Mouse (Mus musculus) neural tube, embryonic 15.5 days (tissue): ENCODE results near the gene Tbx1. TPM values are rescaled to one million over a fixed set of nuclear protein-coding genes. Genes with fewer than 3 reads are reported as not detected.

Source experiments
- ATAC-seq: fragments of 200-750 bp; cut with Nextera tagmentation; 2 replicates; pipeline ENCODE4 v1.8.0; 2017; ENCODE audit warnings: mild to moderate bottlenecking, moderate TSS enrichment, moderate library complexity; ENCODE audit not compliant: low FRiP score
- H3K27ac ChIP-seq: fragments of 300-500 bp; sonication (generic); replicated peaks from 2 replicates; pipeline ENCODE4 v1.5.1; 2015; ENCODE audit warnings: mild to moderate bottlenecking, inconsistent platforms
- H3K27me3 ChIP-seq: fragments of 300-500 bp; sonication (generic); replicated peaks from 2 replicates; pipeline ENCODE4 v1.6.1; 2015; ENCODE audit warnings: inconsistent platforms
- H3K36me3 ChIP-seq: fragments of 300-500 bp; sonication (generic); 2 replicates; pipeline ENCODE4 v1.6.1; 2015; ENCODE audit warnings: inconsistent platforms
- H3K4me1 ChIP-seq: fragments of 300-500 bp; sonication (generic); 2 replicates; pipeline ENCODE4 v1.6.1; 2015; ENCODE audit warnings: inconsistent platforms
- H3K4me2 ChIP-seq: fragments of 300-500 bp; sonication (generic); 2 replicates; pipeline ENCODE4 v1.6.1; 2015; ENCODE audit warnings: inconsistent platforms, mild to moderate bottlenecking, moderate library complexity
- H3K4me3 ChIP-seq: fragments of 300-500 bp; sonication (generic); replicated peaks from 2 replicates; pipeline ENCODE4 v1.5.1; 2015; ENCODE audit warnings: mild to moderate bottlenecking, inconsistent platforms
- H3K9ac ChIP-seq: fragments of 300-500 bp; sonication (generic); replicated peaks from 2 replicates; pipeline ENCODE4 v1.6.1; 2015; ENCODE audit warnings: mild to moderate bottlenecking, inconsistent platforms
- H3K9me3 ChIP-seq: fragments of 300-500 bp; sonication (generic); replicated peaks from 2 replicates; pipeline ENCODE4 v1.6.1; 2016; ENCODE audit warnings: inconsistent platforms
- WGBS: fragments of 180-500 bp; shearing (Covaris S2); methylation state at CpG from one replicate; pipeline ENCODE4 v1.1.7; 2015; ENCODE audit warnings: mixed read lengths; 5-methylcytosine and 5-hydroxymethylcytosine counted together
- polyA plus RNA-seq: library from polyadenylated mRNA; unstranded; fragments of >200 nt; fragmentation: Nextera tagmentation; extraction: Ambion mirVana; gene quantifications from 2 replicates; pipeline ENCODE4 v1.2.1, GENCODE M21; 2015

Gene Tbx1
- polyA plus RNA-seq, 1 experiment from 2014 or later = 1.2 TPM

DNA sequence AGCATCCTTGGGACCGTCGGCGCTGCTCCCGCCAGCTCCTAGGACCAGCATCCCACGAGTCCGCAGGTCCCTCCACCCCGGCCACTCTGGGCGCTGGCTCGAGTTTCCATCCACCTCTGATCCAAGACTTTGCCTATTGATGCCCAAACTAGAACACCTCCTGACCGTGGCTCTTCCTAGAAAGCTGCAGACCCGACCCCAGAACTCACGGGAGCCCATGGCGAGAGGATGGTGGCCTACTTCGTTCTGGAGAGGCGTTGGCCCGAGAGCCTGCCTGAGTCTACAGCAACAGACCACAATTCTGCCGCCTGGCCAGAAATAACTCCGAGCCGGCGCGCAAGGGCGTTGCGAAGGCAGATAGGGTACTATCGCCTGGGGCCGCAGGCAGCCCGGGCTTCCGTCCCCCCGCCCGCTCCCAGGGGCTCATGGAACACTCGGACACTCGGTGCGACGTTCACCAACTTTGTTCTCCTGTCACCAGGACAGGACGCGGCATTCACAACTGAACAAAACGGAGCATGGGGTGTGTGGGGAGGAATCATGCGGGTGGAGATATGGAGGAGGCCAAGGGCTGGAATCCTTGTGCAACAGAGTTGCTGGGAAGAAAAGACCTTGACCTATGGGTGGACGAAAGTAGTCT is 31.0 kb upstream of the Tbx1 start:
- 0 out of 2 replicates have a peak overlapping the region, but pooled peaks have one; percentile 33 for H3K9ac ChIP-seq
- ATAC-seq = no peak
- H3K9me3 ChIP-seq = no peaks in the 10 kb centered on the region
- H3K27ac ChIP-seq = no peak overlapping the region
- peaks cover 39% of the 10 kb centered on the region for H3K36me3 ChIP-seq
- peak overlapping the region; percentile 78 for H3K4me2 ChIP-seq
- peaks cover 86% of the 10 kb centered on the region for H3K27me3 ChIP-seq
- WGBS = 10% methylated on average over 38 of the region's 38 CpGs
- H3K4me1 ChIP-seq = peaks cover 39% of the 10 kb centered on the region
- peak overlapping the region; percentile 39 for H3K4me3 ChIP-seq

DNA sequence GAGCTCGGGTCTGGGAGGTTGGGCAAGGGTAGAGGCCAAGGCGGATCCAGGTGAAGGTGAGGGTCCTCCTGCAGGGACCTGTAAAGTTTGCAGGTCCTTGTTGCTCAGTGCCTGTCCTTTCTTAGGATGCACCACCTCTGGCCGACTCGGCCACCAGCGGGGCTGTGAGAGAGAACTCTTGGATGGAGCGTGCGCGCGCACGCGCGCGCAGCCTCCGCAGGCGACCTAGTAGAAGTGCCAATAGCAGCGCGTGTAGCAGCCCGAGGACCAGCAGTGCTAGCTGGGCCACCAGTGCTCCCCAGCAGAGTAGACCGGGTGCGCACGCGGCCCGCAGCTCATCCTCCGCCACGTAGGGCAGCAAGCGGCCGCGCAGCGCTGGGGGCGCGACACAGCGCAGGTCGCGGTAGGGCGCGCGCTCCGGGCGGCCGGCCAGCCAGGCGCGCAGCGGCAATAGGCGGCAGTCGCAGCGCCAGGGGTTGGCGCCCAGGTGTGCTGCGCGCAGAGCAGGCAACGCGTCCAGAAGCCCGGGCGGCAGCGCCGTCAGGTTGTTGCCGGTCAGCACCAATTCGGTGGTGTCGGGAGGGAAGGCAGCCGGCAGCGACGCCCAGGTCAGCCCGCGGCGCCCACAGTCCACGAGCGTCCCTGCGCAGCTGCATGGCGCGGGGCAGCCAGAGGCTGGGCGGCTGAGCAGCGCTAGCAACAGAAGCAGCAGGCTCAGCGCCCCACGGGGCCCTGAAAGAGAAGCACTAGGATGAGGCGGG is 30.3 kb upstream of the Tbx1 start:
- peaks cover 84% of the 10 kb centered on the region for H3K27me3 ChIP-seq
- H3K9ac ChIP-seq = peak overlapping the region; percentile 33; the same call in 1 of the 2 replicates
- WGBS = 4% methylated on average over 74 of the region's 74 CpGs
- peaks cover 32% of the 10 kb centered on the region for H3K4me1 ChIP-seq
- ATAC-seq = peak; percentile 48; the same call in 1 of the 2 replicates
- H3K36me3 ChIP-seq = peaks cover 39% of the 10 kb centered on the region
- H3K4me3 ChIP-seq = peak overlapping the region; percentile 39
- no peaks in the 10 kb centered on the region for H3K9me3 ChIP-seq
- H3K4me2 ChIP-seq = peak overlapping the region; percentile 78
- no peak overlapping the region for H3K27ac ChIP-seq

DNA sequence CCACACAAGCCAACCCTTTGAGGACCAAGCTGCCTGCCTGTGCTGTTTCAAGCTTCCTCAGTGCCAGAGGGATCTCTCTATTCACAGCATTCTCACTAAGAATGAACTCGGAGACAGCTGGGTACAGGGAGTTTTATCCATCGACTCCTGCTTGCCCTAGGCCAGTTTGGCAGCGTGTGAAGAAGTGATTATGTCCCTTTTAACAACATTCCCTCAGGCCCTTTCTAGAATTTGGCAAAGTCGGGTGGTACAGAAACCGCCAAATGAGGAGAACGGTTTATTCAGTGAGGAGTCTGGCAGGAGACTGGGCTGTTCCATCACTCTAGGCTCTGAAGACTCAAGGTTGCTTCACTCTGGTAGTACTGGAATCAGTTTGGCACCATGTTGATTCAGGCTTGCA is 29.7 kb upstream of the Tbx1 start:
- Histone ChIP-seq H3K4me1 (peaks cover 28% of the 10 kb centered on the region), H3K9ac (no peak overlapping the region), H3K27me3 (peaks cover 79% of the 10 kb centered on the region), H3K4me3 (no peak overlapping the region), H3K36me3 (peaks cover 39% of the 10 kb centered on the region), H3K4me2 (peak overlapping the region; percentile 78; the same call in 1 of the 2 replicates), H3K9me3 (no peaks in the 10 kb centered on the region), H3K27ac (no peak overlapping the region)
- no peak; the same call in 1 of the 2 replicates for ATAC-seq
- WGBS = 19% methylated on average over 6 of the region's 6 CpGs

DNA sequence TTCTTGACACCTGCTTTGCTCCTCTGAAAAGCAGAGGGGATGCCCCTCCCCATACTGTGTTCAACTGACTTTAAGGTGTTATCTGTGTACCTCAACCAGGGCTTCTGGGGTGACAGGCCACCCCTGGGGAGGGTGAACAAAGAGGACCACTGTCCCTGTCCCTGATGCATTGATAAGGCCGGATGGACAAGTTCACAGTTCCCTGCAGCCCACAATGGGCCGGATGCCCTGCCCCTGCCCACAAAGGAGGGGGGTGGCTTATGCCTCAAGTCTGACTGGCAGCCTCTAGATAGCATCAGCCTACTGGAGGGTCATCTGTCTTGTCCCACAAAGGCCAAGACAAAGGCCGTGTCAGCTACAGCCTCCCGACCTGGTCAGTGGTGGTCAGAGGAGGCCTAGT is 28.6 kb upstream of the Tbx1 start:
- Histone ChIP-seq H3K4me3 (no peak overlapping the region), H3K27ac (no peak overlapping the region), H3K9ac (no peak overlapping the region), H3K9me3 (no peaks in the 10 kb centered on the region), H3K27me3 (peaks cover 71% of the 10 kb centered on the region), H3K36me3 (peaks cover 29% of the 10 kb centered on the region), H3K4me2 (no peak overlapping the region), H3K4me1 (peaks cover 28% of the 10 kb centered on the region)
- 36% methylated on average over 4 of the region's 4 CpGs for WGBS
- ATAC-seq = no peak

DNA sequence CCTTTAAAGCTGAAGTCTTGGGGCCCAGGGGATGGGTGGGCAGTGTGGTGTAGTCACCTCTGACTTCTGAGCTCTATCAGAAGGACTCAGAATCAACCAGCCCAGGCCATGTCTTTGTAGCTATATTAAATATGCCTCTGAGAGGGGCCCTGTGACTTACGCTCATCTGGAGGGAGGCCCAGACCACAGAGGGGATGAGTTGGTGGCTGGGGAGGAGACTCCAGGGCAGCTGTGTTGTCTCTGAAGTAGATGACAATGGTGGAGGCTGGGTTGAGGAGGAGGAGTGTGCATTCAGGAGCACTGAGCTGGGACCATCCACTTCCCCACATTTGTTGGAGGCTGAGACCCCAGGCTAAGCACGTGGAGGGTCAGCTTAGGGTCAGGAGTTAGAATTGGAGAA is 27.8 kb upstream of the Tbx1 start:
- H3K4me1 ChIP-seq = peaks cover 28% of the 10 kb centered on the region
- ATAC-seq = no peak
- H3K9ac ChIP-seq = no peak overlapping the region
- no peak overlapping the region for H3K27ac ChIP-seq
- no peak overlapping the region for H3K4me3 ChIP-seq
- WGBS = 55% methylated on average over 2 of the region's 2 CpGs
- no peaks in the 10 kb centered on the region for H3K9me3 ChIP-seq
- H3K27me3 ChIP-seq = peaks cover 66% of the 10 kb centered on the region
- peaks cover 21% of the 10 kb centered on the region for H3K36me3 ChIP-seq
- H3K4me2 ChIP-seq = no peak overlapping the region

DNA sequence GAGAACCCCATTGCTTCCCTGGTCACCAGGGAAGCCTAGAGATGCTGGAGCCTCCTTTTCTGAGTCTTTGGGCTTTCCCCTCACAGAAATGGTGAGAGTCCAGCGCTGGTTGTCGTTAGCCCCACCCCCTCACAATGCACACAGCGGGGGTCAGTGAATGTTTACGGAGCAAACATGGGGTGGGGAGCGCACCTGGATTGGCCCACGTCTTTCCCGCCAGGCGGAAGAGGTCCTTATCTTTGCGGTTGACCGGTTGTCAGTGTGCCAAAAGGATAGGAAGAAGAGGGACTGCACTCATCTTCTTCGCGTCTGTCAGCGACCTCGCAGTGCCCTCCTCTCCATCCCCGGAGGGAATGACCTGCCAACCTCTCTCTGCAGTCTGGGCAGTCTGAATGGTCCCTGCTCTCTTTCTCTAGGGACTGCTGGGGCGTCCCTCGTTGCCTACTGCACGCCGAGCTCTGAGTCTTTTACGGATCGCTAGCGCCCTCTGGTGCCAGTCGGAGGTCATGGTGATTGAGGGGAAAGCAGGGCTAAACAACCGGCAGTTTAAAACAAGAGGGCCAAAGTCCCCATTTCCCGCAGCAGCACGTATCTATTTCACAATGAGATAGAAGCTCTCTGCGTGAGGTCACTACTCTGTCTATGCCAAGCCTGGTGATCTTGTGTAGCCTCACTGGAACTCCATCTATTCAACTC is 27.0 kb upstream of the Tbx1 start:
- H3K27ac ChIP-seq = no peak overlapping the region
- H3K4me2 ChIP-seq = peak overlapping the region; percentile 68
- peak overlapping the region; percentile 35 for H3K4me3 ChIP-seq
- peaks cover 13% of the 10 kb centered on the region for H3K36me3 ChIP-seq
- H3K9me3 ChIP-seq = no peaks in the 10 kb centered on the region
- peaks cover 28% of the 10 kb centered on the region for H3K4me1 ChIP-seq
- peaks cover 58% of the 10 kb centered on the region for H3K27me3 ChIP-seq
- WGBS = 2% methylated on average over 27 of the region's 27 CpGs
- H3K9ac ChIP-seq = peak overlapping the region; percentile 45; the same call in 1 of the 2 replicates
- peak; percentile 62 for ATAC-seq

DNA sequence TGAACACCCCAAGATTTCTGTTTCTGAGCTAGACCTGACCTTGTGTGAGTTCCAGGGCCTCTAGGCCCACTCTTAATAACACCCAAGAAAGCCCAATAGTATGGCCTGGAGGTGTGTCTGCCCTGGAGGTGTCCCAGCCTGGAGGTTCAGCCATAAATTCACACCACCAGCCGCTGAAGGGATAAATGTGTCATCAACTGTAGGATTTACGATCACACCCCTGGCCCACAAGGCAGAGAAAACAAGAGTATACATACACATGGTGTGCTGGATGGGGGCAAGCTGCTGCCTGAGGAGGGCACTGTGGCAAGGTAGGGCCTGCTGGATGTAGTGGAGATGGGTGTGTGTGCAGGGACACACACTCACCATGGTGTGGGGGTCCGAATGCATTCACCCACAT is 22.8 kb upstream of the Tbx1 start:
- Histone ChIP-seq H3K27me3 (peaks cover 26% of the 10 kb centered on the region), H3K9me3 (no peaks in the 10 kb centered on the region), H3K36me3 (no peaks in the 10 kb centered on the region), H3K9ac (no peak overlapping the region), H3K4me3 (no peak overlapping the region), H3K27ac (no peak overlapping the region), H3K4me2 (no peak overlapping the region), H3K4me1 (peaks cover 11% of the 10 kb centered on the region)
- ATAC-seq = no peak
- 59% methylated on average over 3 of the region's 3 CpGs for WGBS

DNA sequence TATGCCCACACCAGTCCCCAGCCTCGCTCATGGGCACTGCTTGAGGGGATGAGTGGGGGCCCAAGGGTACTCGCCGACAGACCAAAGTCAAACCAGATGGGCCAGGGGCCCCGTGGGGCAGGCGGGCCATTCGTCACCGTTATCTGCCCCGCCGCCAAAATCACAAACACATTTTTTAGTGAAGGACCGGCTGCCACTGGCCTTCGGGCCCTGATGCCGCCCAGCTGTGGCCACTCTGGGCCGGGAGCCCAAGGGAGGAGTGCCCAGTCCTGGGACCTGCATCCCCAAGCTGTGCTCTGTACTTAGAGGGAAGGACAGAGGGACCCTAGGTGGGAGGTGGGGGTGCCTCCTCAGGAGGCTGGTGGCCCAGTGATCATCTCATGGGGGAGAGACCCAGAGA is 21.3 kb upstream of the Tbx1 start:
- H3K4me1 ChIP-seq = peaks cover 4% of the 10 kb centered on the region; the same call in 1 of the 2 replicates
- no peak overlapping the region for H3K27ac ChIP-seq
- WGBS = 47% methylated on average over 13 of the region's 13 CpGs
- H3K36me3 ChIP-seq = no peaks in the 10 kb centered on the region
- no peaks in the 10 kb centered on the region for H3K9me3 ChIP-seq
- H3K27me3 ChIP-seq = peaks cover 17% of the 10 kb centered on the region
- ATAC-seq = no peak
- H3K4me2 ChIP-seq = no peak overlapping the region
- no peak overlapping the region for H3K9ac ChIP-seq
- H3K4me3 ChIP-seq = no peak overlapping the region

DNA sequence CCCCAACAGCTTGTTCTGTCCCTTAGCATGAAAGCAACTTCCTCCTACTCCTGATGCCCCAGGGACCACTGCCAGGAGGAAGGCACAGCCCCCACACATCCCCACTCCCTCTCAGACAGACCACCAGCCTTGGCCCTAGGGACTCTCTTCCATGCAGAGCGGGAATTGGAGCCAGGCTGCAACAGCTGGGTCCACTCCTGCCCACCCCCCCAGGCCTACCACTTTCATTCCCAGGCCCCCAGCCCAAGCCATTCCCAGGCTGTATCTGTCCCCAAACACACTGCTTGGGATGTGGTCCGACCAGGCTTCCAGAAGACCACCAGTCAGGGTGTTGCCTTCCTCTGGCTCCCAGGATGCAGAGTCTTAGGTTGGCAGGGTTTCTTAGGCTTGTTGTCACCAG is 18.6 kb upstream of the Tbx1 start:
- H3K9me3 ChIP-seq = no peaks in the 10 kb centered on the region
- no peak overlapping the region for H3K9ac ChIP-seq
- no peak overlapping the region for H3K4me3 ChIP-seq
- no peak overlapping the region for H3K27ac ChIP-seq
- no peak overlapping the region for H3K4me2 ChIP-seq
- 73% methylated on average over 2 of the region's 2 CpGs for WGBS
- H3K4me1 ChIP-seq = peaks cover 4% of the 10 kb centered on the region; the same call in 1 of the 2 replicates
- no peaks in the 10 kb centered on the region for H3K36me3 ChIP-seq
- no peak for ATAC-seq
- peaks cover 13% of the 10 kb centered on the region; the same call in 1 of the 2 replicates for H3K27me3 ChIP-seq

DNA sequence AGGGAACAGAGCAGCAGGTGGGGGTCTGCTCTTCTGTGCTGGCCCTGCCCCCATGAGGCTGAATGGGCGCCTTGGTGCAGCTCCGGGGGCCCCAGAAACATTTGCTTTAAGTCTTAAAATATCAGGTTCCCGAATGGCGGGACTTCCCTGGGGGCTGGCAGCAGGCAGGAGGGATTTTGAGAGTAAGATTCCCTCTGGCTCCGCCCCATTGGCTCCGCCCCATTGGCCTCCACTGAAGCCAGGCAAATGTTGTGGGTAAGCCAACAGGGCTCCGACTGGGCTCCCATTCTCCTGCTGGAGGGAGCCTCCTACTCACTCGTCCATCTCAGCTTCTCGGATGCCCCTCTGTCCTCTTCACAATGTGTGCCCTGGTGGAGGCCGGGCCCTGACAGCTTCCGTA is 17.8 kb upstream of the Tbx1 start:
- Histone ChIP-seq H3K36me3 (no peaks in the 10 kb centered on the region), H3K4me3 (no peak overlapping the region), H3K27ac (no peak overlapping the region), H3K4me1 (peaks cover 4% of the 10 kb centered on the region; the same call in 1 of the 2 replicates), H3K4me2 (0 out of 2 replicates have a peak overlapping the region, but pooled peaks have one; percentile 22), H3K27me3 (peaks cover 10% of the 10 kb centered on the region; the same call in 1 of the 2 replicates), H3K9me3 (no peaks in the 10 kb centered on the region), H3K9ac (no peak overlapping the region)
- ATAC-seq = no peak
- 5% methylated on average over 11 of the region's 11 CpGs for WGBS

DNA sequence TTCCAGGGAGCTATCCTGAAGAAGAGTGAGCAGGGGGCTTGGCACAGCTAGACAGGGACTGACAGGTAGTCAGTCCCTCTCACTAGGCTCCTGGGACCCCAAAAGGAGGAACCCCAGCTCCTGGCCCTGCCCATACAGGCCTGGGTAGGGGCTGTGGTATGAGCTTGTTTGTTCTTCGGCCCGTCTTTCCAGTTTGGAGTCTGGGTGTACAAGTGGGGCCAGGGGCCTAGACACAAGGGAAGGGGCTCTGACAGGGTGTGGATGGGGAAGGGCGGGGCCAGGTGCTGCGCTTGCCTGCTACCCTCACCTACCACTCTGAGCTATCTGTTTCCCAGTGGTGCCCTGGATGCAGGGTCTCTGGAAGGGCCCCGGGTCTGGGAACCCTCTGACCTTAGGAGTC is 15.2 kb upstream of the Tbx1 start:
- H3K27me3 ChIP-seq = peaks cover 10% of the 10 kb centered on the region; the same call in 1 of the 2 replicates
- no peaks in the 10 kb centered on the region for H3K9me3 ChIP-seq
- H3K4me2 ChIP-seq = no peak overlapping the region
- no peaks in the 10 kb centered on the region for H3K36me3 ChIP-seq
- no peak overlapping the region for H3K9ac ChIP-seq
- ATAC-seq = no peak
- no peak overlapping the region for H3K4me3 ChIP-seq
- H3K4me1 ChIP-seq = peaks cover 4% of the 10 kb centered on the region; the same call in 1 of the 2 replicates
- WGBS = 74% methylated on average over 5 of the region's 5 CpGs
- H3K27ac ChIP-seq = no peak overlapping the region
